Mouse (Mus musculus) lung, adult 2 months (tissue): ENCODE data around the gene Hist1h2aa.

Experiments used
- CTCF ChIP-seq: fragments of 200-500 bp; IDR thresholded peaks from 2 replicates; pipeline ENCODE4 v1.5.1; 2011; ENCODE audit warnings: mild to moderate bottlenecking, low read length, control low read depth; ENCODE audit not compliant: insufficient read depth
- POLR2A ChIP-seq: fragments of 200-500 bp; IDR thresholded peaks from 2 replicates; pipeline ENCODE4 v1.6.1; 2011; ENCODE audit warnings: low read depth, mild to moderate bottlenecking, control low read depth, low read length, borderline replicate concordance; ENCODE audit errors: extremely low read depth

GRCm38 (mm10) chr13:23930904-23931303, 3.4 kb upstream of the Hist1h2aa start:
- TF ChIP-seq POLR2A: no peak
- TF ChIP-seq CTCF: no peak
